Mouse (Mus musculus): ENCODE data around the gene Tescl. TPM values are rescaled to one million over a fixed set of nuclear protein-coding genes. Genes with fewer than 3 reads are reported as not detected.
A peak's percentile ranks its signal among the peaks of the same experiment; 100 is the strongest.

The Tescl gene
- polyA plus RNA-seq, 1 experiment from 2014 or later: not detected

- peak; percentile 36 for DNase-seq (ENCODE audit: low spot score)
- Histone ChIP-seq H3K36me3 (peaks cover 85% of the 10 kb centered on the region), H3K27me3 (ENCODE audit: insufficient read depth, poor library complexity, severe bottlenecking) (no peaks in the 10 kb centered on the region), H3K9me3 (no peaks in the 10 kb centered on the region), H3K4me3 (no peak overlapping the region), H3K4me1 (peaks cover 2% of the 10 kb centered on the region; the same call in 1 of the 2 replicates), H3K27ac (no peak overlapping the region)
- 79% methylated on average over 12 of the region's 12 CpGs for WGBS
Measured at GRCm38 (mm10) chr7:24293061-24293851, 40.5 kb downstream of the Tescl start.

GRCm38 (mm10) chr7:24291387-24292090 lies 42.2 kb downstream of the Tescl start:
- WGBS: 86% methylated on average over 27 of the region's 27 CpGs
- peak; percentile 66 for DNase-seq (ENCODE audit: low spot score)
- Histone ChIP-seq H3K9me3 (no peaks in the 10 kb centered on the region), H3K27me3 (ENCODE audit: insufficient read depth, poor library complexity, severe bottlenecking) (no peaks in the 10 kb centered on the region), H3K36me3 (peaks cover 85% of the 10 kb centered on the region), H3K4me3 (no peak overlapping the region), H3K4me1 (no peaks in the 10 kb centered on the region), H3K27ac (no peak overlapping the region)

- peak; percentile 50 for DNase-seq (ENCODE audit: low spot score)
- Histone ChIP-seq H3K4me3 (no peak overlapping the region), H3K36me3 (peaks cover 72% of the 10 kb centered on the region), H3K27ac (no peak overlapping the region), H3K9me3 (no peaks in the 10 kb centered on the region), H3K4me1 (no peaks in the 10 kb centered on the region), H3K27me3 (ENCODE audit: insufficient read depth, poor library complexity, severe bottlenecking) (no peaks in the 10 kb centered on the region)
- WGBS: 93% methylated on average over 4 of the region's 4 CpGs
Measured at GRCm38 (mm10) chr7:24290106-24290693, 43.5 kb downstream of the Tescl start.

- WGBS: 92% methylated on average over 6 of the region's 6 CpGs
- no peak overlapping the region for H3K4me3 ChIP-seq
- no peaks in the 10 kb centered on the region for H3K4me1 ChIP-seq
- peaks cover 55% of the 10 kb centered on the region for H3K36me3 ChIP-seq
- H3K27ac ChIP-seq: no peak overlapping the region
- no peaks in the 10 kb centered on the region for H3K9me3 ChIP-seq
- no peaks in the 10 kb centered on the region for H3K27me3 ChIP-seq (ENCODE audit: insufficient read depth, poor library complexity, severe bottlenecking)
- peak; percentile 38 for DNase-seq (ENCODE audit: low spot score)
Measured at GRCm38 (mm10) chr7:24288512-24288911, 45.2 kb downstream of the Tescl start.

GRCm38 (mm10) chr7:24287670-24288069 lies 46.1 kb downstream of the Tescl start:
- Histone ChIP-seq H3K4me3 (no peak overlapping the region), H3K9me3 (no peaks in the 10 kb centered on the region), H3K36me3 (peaks cover 48% of the 10 kb centered on the region), H3K27ac (no peak overlapping the region), H3K27me3 (ENCODE audit: insufficient read depth, poor library complexity, severe bottlenecking) (no peaks in the 10 kb centered on the region), H3K4me1 (no peaks in the 10 kb centered on the region)
- DNase-seq (ENCODE audit: low spot score): no peak
- 78% methylated on average over 5 of the region's 5 CpGs for WGBS

- no peaks in the 10 kb centered on the region for H3K4me1 ChIP-seq
- no peaks in the 10 kb centered on the region for H3K9me3 ChIP-seq
- DNase-seq (ENCODE audit: low spot score): peak; percentile 70
- H3K4me3 ChIP-seq: no peak overlapping the region
- H3K36me3 ChIP-seq: peaks cover 40% of the 10 kb centered on the region
- 73% methylated on average over 4 of the region's 4 CpGs for WGBS
- no peaks in the 10 kb centered on the region for H3K27me3 ChIP-seq (ENCODE audit: insufficient read depth, poor library complexity, severe bottlenecking)
- H3K27ac ChIP-seq: no peak overlapping the region
Measured at GRCm38 (mm10) chr7:24286916-24287315, 46.8 kb downstream of the Tescl start.

- Histone ChIP-seq H3K4me1 (no peaks in the 10 kb centered on the region), H3K27ac (no peak overlapping the region), H3K9me3 (no peaks in the 10 kb centered on the region), H3K27me3 (ENCODE audit: insufficient read depth, poor library complexity, severe bottlenecking) (no peaks in the 10 kb centered on the region), H3K4me3 (no peak overlapping the region), H3K36me3 (peaks cover 32% of the 10 kb centered on the region)
- WGBS: 46% methylated on average over 4 of the region's 4 CpGs
- peak; percentile 62 for DNase-seq (ENCODE audit: low spot score)
Measured at GRCm38 (mm10) chr7:24286090-24286489, 47.6 kb downstream of the Tescl start.

Small RNA genes within 50 kb of the gene (microRNA-seq; reads per million reads assigned to microRNA genes)
- gene Gm27592: not detected

Other genes with a start within 250 kb of the Tescl start
- 4.6 and 5.0 TPM in 2 replicates for gene Zfp112, start 221.6 kb downstream of the Tescl start, polyA plus RNA-seq (2016; fragmentation: Nextera tagmentation; extraction: Ambion mirVana)
- 8.1 and 11.5 TPM in 2 replicates for gene Zfp235, start 199.8 kb downstream of the Tescl start, polyA plus RNA-seq (2016; fragmentation: Nextera tagmentation; extraction: Ambion mirVana)
- 4.7 and 5.0 TPM in 2 replicates for gene Zfp114, start 158.9 kb downstream of the Tescl start, polyA plus RNA-seq (2016; fragmentation: Nextera tagmentation; extraction: Ambion mirVana)
- 7.3 and 8.4 TPM in 2 replicates for gene Zfp111, start 122.5 kb downstream of the Tescl start, polyA plus RNA-seq (2016; fragmentation: Nextera tagmentation; extraction: Ambion mirVana)
- gene Zfp109, start 96.4 kb downstream of the Tescl start, polyA plus RNA-seq (2016; fragmentation: Nextera tagmentation; extraction: Ambion mirVana): 4.4 and 4.6 TPM in 2 replicates
- 1.8 and 2.5 TPM in 2 replicates for gene Zfp108, start 79.1 kb downstream of the Tescl start, polyA plus RNA-seq (2016; fragmentation: Nextera tagmentation; extraction: Ambion mirVana)
- gene Zfp93, start 63.5 kb downstream of the Tescl start, polyA plus RNA-seq (2016; fragmentation: Nextera tagmentation; extraction: Ambion mirVana): 5.8 and 6.4 TPM in 2 replicates
- 20.7 and 27.2 TPM in 2 replicates for gene Zfp61, start 32.7 kb downstream of the Tescl start, polyA plus RNA-seq (2016; fragmentation: Nextera tagmentation; extraction: Ambion mirVana)
- 7.0 and 10.1 TPM in 2 replicates for gene Zfp94, start 17.3 kb downstream of the Tescl start, polyA plus RNA-seq (2016; fragmentation: Nextera tagmentation; extraction: Ambion mirVana)
- not detected in 2 replicates for gene Lypd5, start 15.3 kb upstream of the Tescl start, polyA plus RNA-seq (2016; fragmentation: Nextera tagmentation; extraction: Ambion mirVana)
- gene Kcnn4, start 36.3 kb upstream of the Tescl start, polyA plus RNA-seq (2016; fragmentation: Nextera tagmentation; extraction: Ambion mirVana): 11.7 and 14.2 TPM in 2 replicates
- gene Smg9, start 65.7 kb upstream of the Tescl start, polyA plus RNA-seq (2016; fragmentation: Nextera tagmentation; extraction: Ambion mirVana): 25.4 and 27.7 TPM in 2 replicates
- 0.16 TPM in 1 of 2 replicates, not detected in the other for gene Irgc1, start 118.4 kb upstream of the Tescl start, polyA plus RNA-seq (2016; fragmentation: Nextera tagmentation; extraction: Ambion mirVana)
- 4.3 and 7.3 TPM in 2 replicates for gene Plaur, start 128.5 kb upstream of the Tescl start, polyA plus RNA-seq (2016; fragmentation: Nextera tagmentation; extraction: Ambion mirVana)
- 0.54 and 0.63 TPM in 2 replicates for gene Cadm4, start 148.1 kb upstream of the Tescl start, polyA plus RNA-seq (2016; fragmentation: Nextera tagmentation; extraction: Ambion mirVana)
- 41.9 and 61.3 TPM in 2 replicates for gene Zfp428, start 173.1 kb upstream of the Tescl start, polyA plus RNA-seq (2016; fragmentation: Nextera tagmentation; extraction: Ambion mirVana)
- 0.46 and 0.49 TPM in 2 replicates for gene AC161166.1, start 178.5 kb upstream of the Tescl start, polyA plus RNA-seq (2016; fragmentation: Nextera tagmentation; extraction: Ambion mirVana)
- 5.3 and 5.7 TPM in 2 replicates for gene Irgq, start 196.8 kb upstream of the Tescl start, polyA plus RNA-seq (2016; fragmentation: Nextera tagmentation; extraction: Ambion mirVana)
- gene Pinlyp, start 212.2 kb upstream of the Tescl start, polyA plus RNA-seq (2016; fragmentation: Nextera tagmentation; extraction: Ambion mirVana): 0.21 TPM in 1 of 2 replicates, not detected in the other
- 103 and 106 TPM in 2 replicates for gene Xrcc1, start 212.4 kb upstream of the Tescl start, polyA plus RNA-seq (2016; fragmentation: Nextera tagmentation; extraction: Ambion mirVana)

Data from heart, embryonic 10.5 days (tissue).